Mouse (Mus musculus) lung, adult 2 months (tissue): ENCODE data around the gene Anxa1. TPM values are rescaled to one million over a fixed set of nuclear protein-coding genes. Genes with fewer than 3 reads are reported as not detected.

Experiments used
- DNase-seq: peaks from one replicate; pipeline ENCODE4 v3.0.0; 2022
- H3K4me1 ChIP-seq: fragments of 200-500 bp; 2 replicates; pipeline ENCODE4 v1.6.1; 2011; ENCODE audit warnings: low read length; ENCODE audit not compliant: control insufficient read depth, insufficient read depth
- H3K4me3 ChIP-seq: fragments of 200-500 bp; replicated peaks from 2 replicates; pipeline ENCODE3; 2011; ENCODE audit warnings: low read depth, mild to moderate bottlenecking, control low read depth, low read length; ENCODE audit errors: extremely low read depth
- CTCF ChIP-seq: fragments of 200-500 bp; IDR thresholded peaks from 2 replicates; pipeline ENCODE4 v1.5.1; 2011; ENCODE audit warnings: mild to moderate bottlenecking, low read length, control low read depth; ENCODE audit not compliant: insufficient read depth
- POLR2A ChIP-seq: fragments of 200-500 bp; IDR thresholded peaks from 2 replicates; pipeline ENCODE4 v1.6.1; 2011; ENCODE audit warnings: low read depth, mild to moderate bottlenecking, control low read depth, low read length, borderline replicate concordance; ENCODE audit errors: extremely low read depth
- WGBS: fragments of 180-500 bp; shearing (Covaris S2); methylation state at CpG from one replicate; pipeline ENCODE4 v1.1.7; 2018; 5-methylcytosine and 5-hydroxymethylcytosine counted together
- polyA plus RNA-seq: library from polyadenylated mRNA; depleted of rRNA; stranded (reverse); fragments of >200 nt; gene quantifications from 2 replicates; pipeline ENCODE4 v1.2.3, GENCODE M21; 2012

The Anxa1 gene
- polyA plus RNA-seq, 1 experiment: 47.8 TPM

GRCm38 (mm10) chr19:20403740-20404139 lies 13.0 kb upstream of the Anxa1 start:
- whole genome bisulfite sequencing: 64% methylated on average over 3 of the region's 3 CpGs
- no peaks in the 10 kb centered on the region; the same call in 1 of the 2 replicates for H3K4me1 ChIP-seq
- H3K4me3 ChIP-seq: no peak overlapping the region
- TF ChIP-seq CTCF (no peak), POLR2A (no peak)
- DNase-seq: no peak

GRCm38 (mm10) chr19:20403219-20403618 lies 12.5 kb upstream of the Anxa1 start:
- Histone ChIP-seq H3K4me1 (no peaks in the 10 kb centered on the region; the same call in 1 of the 2 replicates), H3K4me3 (no peak overlapping the region)
- no peak for DNase-seq
- TF ChIP-seq POLR2A: no peak
- no peak for TF ChIP-seq CTCF
- WGBS: 89% methylated on average over 1 of the region's 1 CpGs

- no peaks in the 10 kb centered on the region; the same call in 1 of the 2 replicates for H3K4me1 ChIP-seq
- DNase-seq: no peak
- WGBS: 53% methylated on average over 5 of the region's 5 CpGs
- H3K4me3 ChIP-seq: no peak overlapping the region
- no peak for TF ChIP-seq POLR2A
- no peak for TF ChIP-seq CTCF
Measured at GRCm38 (mm10) chr19:20402516-20403200, 11.9 kb upstream of the Anxa1 start.

- DNase-seq: no peak
- 60% methylated on average over 3 of the region's 3 CpGs for WGBS
- TF ChIP-seq CTCF (no peak), POLR2A (no peak)
- H3K4me1 ChIP-seq: no peaks in the 10 kb centered on the region; the same call in 1 of the 2 replicates
- H3K4me3 ChIP-seq: no peak overlapping the region
Measured at GRCm38 (mm10) chr19:20401961-20402360, 11.2 kb upstream of the Anxa1 start.

GRCm38 (mm10) chr19:20399187-20399586 lies 8.4 kb upstream of the Anxa1 start:
- H3K4me3 ChIP-seq: no peak overlapping the region
- no peak for TF ChIP-seq POLR2A
- no peak for TF ChIP-seq CTCF
- H3K4me1 ChIP-seq: no peaks in the 10 kb centered on the region; the same call in 1 of the 2 replicates
- DNase-seq: no peak
- 52% methylated on average over 4 of the region's 4 CpGs for WGBS

GRCm38 (mm10) chr19:20397092-20397491 lies 6.3 kb upstream of the Anxa1 start:
- TF ChIP-seq POLR2A: no peak
- Histone ChIP-seq H3K4me1 (peaks cover 5% of the 10 kb centered on the region), H3K4me3 (no peak overlapping the region)
- 95% methylated on average over 1 of the region's 1 CpGs for WGBS
- DNase-seq: no peak

GRCm38 (mm10) chr19:20393556-20394274 lies 3.0 kb upstream of the Anxa1 start:
- H3K4me3 ChIP-seq: no peak overlapping the region
- peaks cover 5% of the 10 kb centered on the region; the same call in 1 of the 2 replicates for H3K4me1 ChIP-seq
- no peak for DNase-seq
- no peak for TF ChIP-seq CTCF
- no peak for TF ChIP-seq POLR2A
- 39% methylated on average over 6 of the region's 6 CpGs for WGBS

GRCm38 (mm10) chr19:20389723-20390122 lies 1.0 kb downstream of the Anxa1 start:
- DNase-seq: no peak
- WGBS: 36% methylated on average over 7 of the region's 7 CpGs
- Histone ChIP-seq H3K4me1 (peaks cover 5% of the 10 kb centered on the region; the same call in 1 of the 2 replicates), H3K4me3 (peak overlapping the region; percentile 65)
- TF ChIP-seq POLR2A: no peak

- no peak for DNase-seq
- TF ChIP-seq CTCF: no peak
- TF ChIP-seq POLR2A: no peak
- WGBS: 33% methylated on average over 6 of the region's 6 CpGs
- H3K4me1 ChIP-seq: peaks cover 5% of the 10 kb centered on the region; the same call in 1 of the 2 replicates
- peak overlapping the region; percentile 65 for H3K4me3 ChIP-seq
Measured at GRCm38 (mm10) chr19:20389245-20389644, 1.5 kb downstream of the Anxa1 start.

- H3K4me1 ChIP-seq: no peaks in the 10 kb centered on the region
- no peak for DNase-seq
- H3K4me3 ChIP-seq: no peak overlapping the region
- WGBS: 72% methylated on average over 6 of the region's 6 CpGs
- TF ChIP-seq CTCF: no peak
- TF ChIP-seq POLR2A: no peak
Measured at GRCm38 (mm10) chr19:20388276-20388675, 2.5 kb downstream of the Anxa1 start.

- H3K4me3 ChIP-seq: no peak overlapping the region
- 61% methylated on average over 2 of the region's 2 CpGs for WGBS
Measured at GRCm38 (mm10) chr19:20386296-20386695, 4.4 kb downstream of the Anxa1 start.

More at GRCm38 (mm10) chr19:20386296-20386695, 4.4 kb downstream of the Anxa1 start:
- no peak for TF ChIP-seq POLR2A
- no peak for DNase-seq
- no peaks in the 10 kb centered on the region for H3K4me1 ChIP-seq
